Mouse (Mus musculus): Measurements from ENCODE around the gene Slc38a6.

- TF ChIP-seq CTCF (IDR thresholded peaks at IDR 0.05; ENCODE audit: low read depth, low read length) (no peak), POLR2A (IDR thresholded peaks at IDR 0.05; ENCODE audit: extremely low read depth, insufficient read depth, low read length) (no peak)
These were observed 80.0 kb downstream of the Slc38a6 start for GRCm38 (mm10) chr12:73366581-73366980.

Data from liver, adult 2 months (tissue).